Mouse (Mus musculus) heart, postnatal 0 days (tissue): Measurements from ENCODE around the gene Tnfrsf8.

ENCODE experiments used
- CTCF ChIP-seq: IDR thresholded peaks from 2 replicates; pipeline ENCODE4 v1.5.1; 2016; ENCODE audit warnings: antibody characterized with exemption, control low read depth, low read depth
- EP300 ChIP-seq: IDR thresholded peaks from 2 replicates; pipeline ENCODE4 v1.6.1; 2016; ENCODE audit warnings: antibody characterized with exemption, low read depth

- no peak for TF ChIP-seq CTCF
- no peak for TF ChIP-seq EP300
These were observed 15.6 kb downstream of the Tnfrsf8 start for GRCm38 (mm10) chr4:145299355-145299754.
